Mouse (Mus musculus): ENCODE data around the gene Aurkb.
"Not testable (repeated sequence)": the region's sequence is repeated elsewhere in the genome, so short reads cannot be mapped to it uniquely, and the experiment has no call there.

Gene Aurkb

GRCm38 (mm10) chr11:69010400-69011323 lies 34.8 kb upstream of the Aurkb start:
- H3K9me3 ChIP-seq (ENCODE audit: low read length) = no peaks in the 10 kb centered on the region
- no peak for TF ChIP-seq CTCF (conservative IDR thresholded peaks at IDR 0.05; ENCODE audit: low read length)
- no peak for TF ChIP-seq POU5F1 (IDR thresholded peaks at IDR 0.05; ENCODE audit: borderline replicate concordance, low read length)
- no peak for TF ChIP-seq NANOG (IDR thresholded peaks at IDR 0.05; ENCODE audit: borderline replicate concordance, low read length)
- peaks cover 17% of the 10 kb centered on the region for H3K36me3 ChIP-seq (ENCODE audit: insufficient read depth, low read length)
- H3K4me3 ChIP-seq (replicated peaks; ENCODE audit: low read length) = peak overlapping the region; percentile 79
- no peaks in the 10 kb centered on the region for H3K27me3 ChIP-seq (ENCODE audit: insufficient read depth, low read length)
- peaks cover 58% of the 10 kb centered on the region for H3K4me1 ChIP-seq (replicated peaks; ENCODE audit: low read depth, low read length)

- not testable (repeated sequence) for H3K9me3 ChIP-seq (ENCODE audit: low read length); H3K27me3 ChIP-seq (ENCODE audit: insufficient read depth, low read length); H3K36me3 ChIP-seq (ENCODE audit: insufficient read depth, low read length)
- H3K4me1 ChIP-seq (replicated peaks; ENCODE audit: low read depth, low read length) = peaks cover 51% of the 10 kb centered on the region
- peak overlapping the region; percentile 79 for H3K4me3 ChIP-seq (replicated peaks; ENCODE audit: low read length)
Observed at GRCm38 (mm10) chr11:69011445-69011844, 34.0 kb upstream of the Aurkb start.

- H3K36me3 ChIP-seq (ENCODE audit: insufficient read depth, low read length) = peaks cover 3% of the 10 kb centered on the region
- peaks cover 50% of the 10 kb centered on the region for H3K4me1 ChIP-seq (replicated peaks; ENCODE audit: low read depth, low read length)
- no peaks in the 10 kb centered on the region for H3K27me3 ChIP-seq (ENCODE audit: insufficient read depth, low read length)
- peak overlapping the region; percentile 79 for H3K4me3 ChIP-seq (replicated peaks; ENCODE audit: low read length)
- H3K9me3 ChIP-seq (ENCODE audit: low read length) = no peaks in the 10 kb centered on the region
- TF ChIP-seq NANOG (IDR thresholded peaks at IDR 0.05; ENCODE audit: borderline replicate concordance, low read length) (no peak), CTCF (conservative IDR thresholded peaks at IDR 0.05; ENCODE audit: low read length) (no peak), POU5F1 (IDR thresholded peaks at IDR 0.05; ENCODE audit: borderline replicate concordance, low read length) (no peak)
Observed at GRCm38 (mm10) chr11:69012071-69012601, 33.3 kb upstream of the Aurkb start.

GRCm38 (mm10) chr11:69015644-69016441 lies 29.6 kb upstream of the Aurkb start, which contains the start of gene Ctc1:
TSS of gene Ctc1 (plus strand) at chr11:69015911.
- Histone ChIP-seq H3K4me1 (replicated peaks; ENCODE audit: low read depth, low read length) (peaks cover 62% of the 10 kb centered on the region), H3K9me3 (ENCODE audit: low read length) (no peaks in the 10 kb centered on the region), H3K36me3 (ENCODE audit: insufficient read depth, low read length) (peaks cover 22% of the 10 kb centered on the region), H3K4me3 (replicated peaks; ENCODE audit: low read length) (peak within 1 kb of the TSS; percentile 89), H3K27me3 (ENCODE audit: insufficient read depth, low read length) (no peaks in the 10 kb centered on the region)
- no peak for TF ChIP-seq POU5F1 (IDR thresholded peaks at IDR 0.05; ENCODE audit: borderline replicate concordance, low read length)
- peak; percentile 17; the same call in 1 of the 2 replicates for TF ChIP-seq CTCF (conservative IDR thresholded peaks at IDR 0.05; ENCODE audit: low read length)

GRCm38 (mm10) chr11:69016755-69017154 lies 28.7 kb upstream of the Aurkb start:
- Histone ChIP-seq H3K4me3 (replicated peaks; ENCODE audit: low read length) (peak overlapping the region; percentile 89), H3K4me1 (replicated peaks; ENCODE audit: low read depth, low read length) (peaks cover 59% of the 10 kb centered on the region), H3K36me3 (ENCODE audit: insufficient read depth, low read length) (peaks cover 31% of the 10 kb centered on the region), H3K9me3 (ENCODE audit: low read length) (no peaks in the 10 kb centered on the region), H3K27me3 (ENCODE audit: insufficient read depth, low read length) (no peaks in the 10 kb centered on the region)
- no peak for TF ChIP-seq NANOG (IDR thresholded peaks at IDR 0.05; ENCODE audit: borderline replicate concordance, low read length)
- no peak for TF ChIP-seq POU5F1 (IDR thresholded peaks at IDR 0.05; ENCODE audit: borderline replicate concordance, low read length)
- no peak for TF ChIP-seq CTCF (conservative IDR thresholded peaks at IDR 0.05; ENCODE audit: low read length)

GRCm38 (mm10) chr11:69020691-69021090 lies 24.8 kb upstream of the Aurkb start:
- Histone ChIP-seq H3K4me1 (replicated peaks; ENCODE audit: low read depth, low read length) (peaks cover 66% of the 10 kb centered on the region), H3K27me3 (ENCODE audit: insufficient read depth, low read length) (no peaks in the 10 kb centered on the region), H3K9me3 (ENCODE audit: low read length) (no peaks in the 10 kb centered on the region), H3K4me3 (replicated peaks; ENCODE audit: low read length) (no peak overlapping the region), H3K36me3 (ENCODE audit: insufficient read depth, low read length) (peaks cover 70% of the 10 kb centered on the region)
- TF ChIP-seq POU5F1 (IDR thresholded peaks at IDR 0.05; ENCODE audit: borderline replicate concordance, low read length) (no peak), CTCF (conservative IDR thresholded peaks at IDR 0.05; ENCODE audit: low read length) (no peak), NANOG (IDR thresholded peaks at IDR 0.05; ENCODE audit: borderline replicate concordance, low read length) (no peak)

GRCm38 (mm10) chr11:69026562-69026961 lies 18.9 kb upstream of the Aurkb start:
- H3K9me3 ChIP-seq (ENCODE audit: low read length) = no peaks in the 10 kb centered on the region
- H3K36me3 ChIP-seq (ENCODE audit: insufficient read depth, low read length) = peaks cover 100% of the 10 kb centered on the region
- no peaks in the 10 kb centered on the region for H3K27me3 ChIP-seq (ENCODE audit: insufficient read depth, low read length)
- peak overlapping the region; percentile 30; the same call in 1 of the 2 replicates for H3K4me3 ChIP-seq (replicated peaks; ENCODE audit: low read length)
- TF ChIP-seq POU5F1 (IDR thresholded peaks at IDR 0.05; ENCODE audit: borderline replicate concordance, low read length) = no peak
- no peak for TF ChIP-seq NANOG (IDR thresholded peaks at IDR 0.05; ENCODE audit: borderline replicate concordance, low read length)
- no peak for TF ChIP-seq CTCF (conservative IDR thresholded peaks at IDR 0.05; ENCODE audit: low read length)
- peaks cover 62% of the 10 kb centered on the region for H3K4me1 ChIP-seq (replicated peaks; ENCODE audit: low read depth, low read length)

- Histone ChIP-seq H3K4me1 (replicated peaks; ENCODE audit: low read depth, low read length) (peaks cover 63% of the 10 kb centered on the region), H3K9me3 (ENCODE audit: low read length) (no peaks in the 10 kb centered on the region), H3K36me3 (ENCODE audit: insufficient read depth, low read length) (peaks cover 100% of the 10 kb centered on the region), H3K4me3 (replicated peaks; ENCODE audit: low read length) (no peak overlapping the region), H3K27me3 (ENCODE audit: insufficient read depth, low read length) (no peaks in the 10 kb centered on the region)
- no peak for TF ChIP-seq NANOG (IDR thresholded peaks at IDR 0.05; ENCODE audit: borderline replicate concordance, low read length)
- TF ChIP-seq CTCF (conservative IDR thresholded peaks at IDR 0.05; ENCODE audit: low read length) = 0 out of 2 replicates have a peak, but pooled peaks have one; percentile 9
Observed at GRCm38 (mm10) chr11:69028805-69029204, 16.6 kb upstream of the Aurkb start.

Data from E14TG2a.4 (cell line).